Mouse (Mus musculus) liver, embryonic 11.5 days (tissue): ENCODE data around the gene Fgf2. TPM values are rescaled to one million over a fixed set of nuclear protein-coding genes. Genes with fewer than 3 reads are reported as not detected.

Experiments used
- ATAC-seq: fragments of 200-750 bp; cut with Nextera tagmentation; replicated peaks from 2 replicates; pipeline ENCODE4 v1.8.0; 2017; ENCODE audit warnings: moderate number of reproducible peaks, mild to moderate bottlenecking, moderate TSS enrichment, moderate library complexity; ENCODE audit not compliant: low FRiP score
- DNase-seq: peaks from one replicate; pipeline ENCODE4 v3.0.0-alpha.2; 2017; ENCODE audit warnings: low spot score
- H3K27ac ChIP-seq: fragments of 300-500 bp; sonication (generic); 2 replicates; pipeline ENCODE4 v1.5.1; 2014; ENCODE audit warnings: mild to moderate bottlenecking, low read depth, low read length, control low read depth
- H3K27me3 ChIP-seq: fragments of 300-500 bp; sonication (generic); replicated peaks from 2 replicates; pipeline ENCODE4 v1.6.1; 2014; ENCODE audit warnings: low read length, mixed read lengths; ENCODE audit not compliant: control insufficient read depth, insufficient read depth
- H3K36me3 ChIP-seq: fragments of 300-500 bp; sonication (generic); 2 replicates; pipeline ENCODE4 v1.6.1; 2014; ENCODE audit warnings: mild to moderate bottlenecking, low read length, moderate library complexity, mixed read lengths; ENCODE audit not compliant: control insufficient read depth, insufficient read depth
- H3K4me1 ChIP-seq: fragments of 300-500 bp; sonication (generic); replicated peaks from 2 replicates; pipeline ENCODE4 v1.6.1; 2014; ENCODE audit warnings: low read length, mixed read lengths; ENCODE audit not compliant: control insufficient read depth, insufficient read depth
- H3K4me2 ChIP-seq: fragments of 300-500 bp; sonication (generic); 2 replicates; pipeline ENCODE4 v1.6.1; 2014; ENCODE audit warnings: mild to moderate bottlenecking, control low read depth, moderate library complexity
- H3K4me3 ChIP-seq: fragments of 300-500 bp; sonication (generic); 2 replicates; pipeline ENCODE4 v1.5.1; 2014; ENCODE audit warnings: low read depth, low read length, control low read depth
- H3K9ac ChIP-seq: fragments of 300-500 bp; sonication (generic); 2 replicates; pipeline ENCODE4 v1.6.1; 2014; ENCODE audit warnings: low read depth, low read length, control low read depth
- H3K9me3 ChIP-seq: fragments of 300-500 bp; sonication (generic); 2 replicates; pipeline ENCODE4 v1.6.1; 2016; ENCODE audit warnings: low read length, inconsistent platforms, mixed read lengths; ENCODE audit not compliant: control insufficient read depth
- WGBS: fragments of 180-500 bp; shearing (Covaris S2); extraction: QIAGEN DNeasy Blood & Tissue Kit; methylation state at CpG from one replicate; pipeline ENCODE4 v1.1.7; 2014; 5-methylcytosine and 5-hydroxymethylcytosine counted together
- polyA plus RNA-seq: library from polyadenylated mRNA; unstranded; fragments of >200 nt; fragmentation: Nextera tagmentation; extraction: Ambion mirVana; gene quantifications from 2 replicates; pipeline ENCODE4 v1.2.1, GENCODE M21; 2014

Fgf2 gene
- polyA plus RNA-seq, 1 experiment from 2014 or later, result 0.26 TPM

DNA sequence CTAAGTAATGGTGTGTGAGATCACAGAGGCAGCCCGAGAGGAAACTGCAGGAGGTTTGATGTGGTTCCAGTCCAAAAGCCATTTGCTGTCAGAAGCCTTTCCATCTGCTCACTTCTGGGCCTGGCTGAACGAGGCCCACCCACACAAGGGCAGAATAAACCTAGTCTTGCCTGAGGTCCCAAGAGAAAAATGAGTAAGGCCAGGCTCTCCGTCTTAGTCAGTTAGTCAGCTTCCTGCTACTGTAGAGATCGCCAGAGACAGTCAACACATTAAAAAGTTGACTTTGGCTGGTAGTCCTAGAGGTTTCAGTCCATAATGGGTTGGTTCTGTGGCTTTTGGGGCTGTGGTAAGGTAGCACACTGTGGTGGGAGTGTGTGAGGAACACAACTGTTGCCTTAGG lies 22.3 kb downstream of the Fgf2 start:
- Histone ChIP-seq H3K27me3 (no peaks in the 10 kb centered on the region), H3K4me3 (no peak overlapping the region), H3K9ac (no peak overlapping the region), H3K36me3 (no peaks in the 10 kb centered on the region), H3K27ac (no peak overlapping the region), H3K9me3 (no peaks in the 10 kb centered on the region), H3K4me2 (no peak overlapping the region), H3K4me1 (no peaks in the 10 kb centered on the region)
- WGBS, result 69% methylated on average over 4 of the region's 4 CpGs
- DNase-seq (no peak), ATAC-seq (no peak)

DNA sequence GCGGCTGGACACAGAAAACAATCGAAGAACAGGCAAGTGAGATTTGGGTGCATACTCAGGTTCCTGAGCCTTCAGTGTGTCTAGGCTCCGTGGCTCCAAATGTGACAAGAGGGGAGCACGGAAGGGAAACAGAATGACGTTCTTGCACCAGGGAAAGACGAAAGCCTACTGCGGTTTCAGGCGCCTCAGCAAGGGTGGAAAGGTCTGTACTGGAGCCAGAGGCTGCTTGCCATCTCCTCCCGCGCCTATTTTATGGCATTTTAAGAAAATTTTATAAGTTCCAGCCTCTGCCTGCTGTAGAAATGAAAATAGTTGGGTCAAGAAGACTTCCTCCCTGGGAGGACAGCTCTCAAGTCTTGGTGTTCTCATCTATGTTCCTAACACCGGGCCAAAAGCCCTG lies 25.6 kb downstream of the Fgf2 start:
- DNase-seq, result no peak
- no peak for ATAC-seq
- H3K27ac ChIP-seq, result no peak overlapping the region
- no peaks in the 10 kb centered on the region for H3K36me3 ChIP-seq
- WGBS, result 87% methylated on average over 11 of the region's 11 CpGs
- H3K4me1 ChIP-seq, result no peaks in the 10 kb centered on the region
- no peak overlapping the region for H3K4me3 ChIP-seq
- H3K9ac ChIP-seq, result no peak overlapping the region
- H3K27me3 ChIP-seq, result no peaks in the 10 kb centered on the region
- no peak overlapping the region for H3K4me2 ChIP-seq
- no peaks in the 10 kb centered on the region for H3K9me3 ChIP-seq

DNA sequence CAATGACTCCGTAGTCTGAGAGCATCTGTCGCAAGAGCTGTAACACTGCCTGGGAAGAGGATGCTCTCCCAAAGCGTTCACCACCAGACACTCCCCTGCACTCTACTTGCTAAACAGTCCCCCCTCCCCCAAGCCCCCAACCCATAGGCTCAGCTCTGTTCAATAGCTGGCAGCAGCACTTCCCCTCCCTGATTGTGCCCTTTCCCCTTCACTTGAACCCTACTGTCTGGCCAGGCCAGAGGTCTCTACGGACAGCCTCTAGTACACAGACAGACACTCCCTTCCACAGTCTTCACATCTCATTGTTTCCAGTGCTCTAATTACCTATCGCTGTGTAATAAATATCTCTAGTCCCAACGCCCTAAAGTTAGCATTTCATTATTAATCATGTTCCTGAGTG lies 29.8 kb downstream of the Fgf2 start:
- H3K9me3 ChIP-seq, result no peaks in the 10 kb centered on the region
- H3K27ac ChIP-seq, result no peak overlapping the region
- WGBS, result 78% methylated on average over 6 of the region's 6 CpGs
- DNase-seq (no peak), ATAC-seq (no peak)
- no peak overlapping the region for H3K4me2 ChIP-seq
- no peaks in the 10 kb centered on the region for H3K27me3 ChIP-seq
- no peak overlapping the region for H3K4me3 ChIP-seq
- H3K4me1 ChIP-seq, result no peaks in the 10 kb centered on the region
- H3K9ac ChIP-seq, result no peak overlapping the region
- H3K36me3 ChIP-seq, result no peaks in the 10 kb centered on the region

DNA sequence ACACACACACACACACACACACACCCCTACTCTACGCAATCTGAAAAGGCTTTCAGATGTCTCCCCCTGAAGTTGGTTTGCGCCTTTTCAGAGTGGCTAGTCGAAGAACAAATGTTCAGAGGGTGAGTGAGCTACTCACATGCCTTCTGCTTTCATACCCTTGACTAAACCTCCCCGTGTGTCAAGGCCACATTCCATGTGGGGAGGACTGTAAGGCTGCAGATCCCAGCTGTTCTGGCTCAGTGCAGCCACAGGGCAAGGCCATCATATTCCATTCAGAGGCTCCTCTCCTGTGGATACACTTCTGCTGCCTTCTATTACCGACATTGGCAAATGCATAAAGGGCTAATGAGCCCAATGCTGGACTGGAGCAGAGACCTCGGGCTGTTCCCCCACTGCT lies 30.3 kb downstream of the Fgf2 start:
- Histone ChIP-seq H3K4me1 (no peaks in the 10 kb centered on the region), H3K27ac (no peak overlapping the region), H3K9ac (no peak overlapping the region), H3K9me3 (no peaks in the 10 kb centered on the region), H3K27me3 (no peaks in the 10 kb centered on the region), H3K4me2 (no peak overlapping the region), H3K4me3 (no peak overlapping the region), H3K36me3 (no peaks in the 10 kb centered on the region)
- 80% methylated on average over 6 of the region's 6 CpGs for WGBS
- ATAC-seq (no peak), DNase-seq (no peak)

DNA sequence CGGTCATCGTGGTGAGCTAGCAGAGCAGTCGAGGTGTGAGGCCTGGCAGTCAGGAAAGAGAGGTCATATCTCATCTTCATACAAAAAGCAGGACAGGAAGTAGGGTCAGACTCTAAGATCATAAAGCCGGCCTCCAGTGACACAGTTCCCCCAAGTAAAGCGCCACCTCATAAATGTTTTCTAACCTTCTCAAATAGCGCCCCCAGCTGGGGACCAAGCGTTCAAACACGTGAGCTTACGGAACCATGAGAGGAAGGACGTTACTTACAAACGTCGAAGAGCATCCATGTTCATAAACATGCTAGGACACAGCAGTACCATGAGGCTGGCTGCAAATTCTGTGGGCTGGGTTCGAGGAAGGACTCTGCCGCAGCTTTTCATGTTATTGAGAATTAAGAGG lies 31.1 kb downstream of the Fgf2 start:
- no peak for ATAC-seq
- 75% methylated on average over 14 of the region's 14 CpGs for WGBS

DNA sequence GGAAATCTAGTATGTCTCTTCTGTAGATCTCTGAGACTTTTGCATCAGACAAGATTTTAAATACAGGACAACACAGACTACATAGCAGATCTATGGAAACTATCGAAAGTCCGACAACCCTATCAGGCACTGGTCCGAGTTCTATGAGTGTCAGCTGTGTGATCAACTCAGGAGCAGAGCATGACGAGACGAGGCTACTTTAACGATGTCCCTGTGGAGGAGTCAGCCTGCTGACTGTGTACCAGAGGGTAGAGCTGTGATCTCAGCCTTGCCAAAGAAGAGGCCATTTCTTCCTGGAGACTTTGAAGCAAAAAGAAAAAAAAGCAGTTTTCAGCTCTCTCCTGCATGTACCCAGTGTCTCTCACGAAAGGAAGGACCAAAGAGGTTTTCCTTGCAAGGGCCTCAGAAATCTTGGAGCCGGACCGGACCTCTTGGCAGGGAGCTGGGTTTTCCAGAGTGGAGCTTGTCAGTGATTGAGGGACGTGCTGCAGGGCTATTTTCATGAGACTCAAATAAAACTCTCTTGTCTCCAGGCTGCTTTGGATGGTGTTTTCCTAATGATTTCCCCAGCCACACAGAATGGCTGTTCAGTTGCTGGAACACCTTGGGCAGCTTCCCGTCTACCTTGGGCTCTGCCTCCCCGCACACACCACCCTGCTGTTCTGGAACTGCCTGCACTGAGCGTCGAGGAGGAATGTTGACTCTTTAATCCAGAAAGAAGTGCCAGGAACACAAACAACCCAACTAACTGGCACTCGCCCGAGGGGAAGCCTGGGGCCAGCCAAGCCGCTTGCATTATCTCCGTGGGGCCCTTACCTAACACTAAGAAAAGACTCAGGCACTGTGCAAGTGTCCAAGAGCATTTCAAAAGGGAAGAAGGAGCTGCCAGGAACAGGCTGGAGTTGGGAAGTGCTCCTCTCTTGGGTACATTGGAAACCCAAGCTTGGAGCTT lies 32.1 kb downstream of the Fgf2 start:
- Histone ChIP-seq H3K9ac (no peak overlapping the region), H3K4me2 (no peak overlapping the region), H3K4me1 (no peaks in the 10 kb centered on the region), H3K36me3 (no peaks in the 10 kb centered on the region), H3K27ac (no peak overlapping the region), H3K27me3 (no peaks in the 10 kb centered on the region), H3K4me3 (no peak overlapping the region), H3K9me3 (no peaks in the 10 kb centered on the region)
- 73% methylated on average over 18 of the region's 18 CpGs for WGBS
- DNase-seq (no peak), ATAC-seq (no peak)

More for the DNA sequence above, 31.1 kb downstream of the Fgf2 start:
- H3K36me3 ChIP-seq, result no peaks in the 10 kb centered on the region
- H3K9ac ChIP-seq, result no peak overlapping the region
- DNase-seq, result no peak
- H3K4me1 ChIP-seq, result no peaks in the 10 kb centered on the region
- H3K27me3 ChIP-seq, result no peaks in the 10 kb centered on the region
- no peak overlapping the region for H3K4me3 ChIP-seq
- no peaks in the 10 kb centered on the region for H3K9me3 ChIP-seq
- H3K4me2 ChIP-seq, result no peak overlapping the region
- H3K27ac ChIP-seq, result no peak overlapping the region

DNA sequence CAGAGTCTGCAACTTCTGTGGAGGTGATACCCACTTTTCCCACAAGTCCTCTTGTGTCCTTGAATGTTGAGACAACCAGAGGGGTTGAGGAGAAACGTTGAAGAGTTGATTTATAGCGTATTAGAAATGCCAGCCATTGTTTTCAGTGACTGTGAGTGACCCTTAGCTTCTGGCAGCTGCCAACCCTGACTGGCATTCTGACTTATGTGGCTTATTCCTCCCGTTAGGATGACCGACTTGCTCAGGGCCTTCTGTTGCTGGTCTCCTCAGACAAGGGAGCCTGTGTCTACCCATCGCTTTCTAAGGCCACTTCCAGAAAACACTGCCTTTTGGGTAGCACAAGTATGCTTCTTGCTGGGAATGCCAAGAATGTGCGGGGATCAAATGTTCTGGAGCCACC lies 33.3 kb downstream of the Fgf2 start:
- no peak overlapping the region for H3K27ac ChIP-seq
- H3K4me1 ChIP-seq, result no peaks in the 10 kb centered on the region
- ATAC-seq (no peak), DNase-seq (no peak)
- no peak overlapping the region for H3K4me2 ChIP-seq
- H3K9ac ChIP-seq, result no peak overlapping the region
- WGBS, result 70% methylated on average over 6 of the region's 6 CpGs
- no peaks in the 10 kb centered on the region for H3K27me3 ChIP-seq
- H3K36me3 ChIP-seq, result no peaks in the 10 kb centered on the region
- H3K4me3 ChIP-seq, result no peak overlapping the region
- H3K9me3 ChIP-seq, result no peaks in the 10 kb centered on the region

DNA sequence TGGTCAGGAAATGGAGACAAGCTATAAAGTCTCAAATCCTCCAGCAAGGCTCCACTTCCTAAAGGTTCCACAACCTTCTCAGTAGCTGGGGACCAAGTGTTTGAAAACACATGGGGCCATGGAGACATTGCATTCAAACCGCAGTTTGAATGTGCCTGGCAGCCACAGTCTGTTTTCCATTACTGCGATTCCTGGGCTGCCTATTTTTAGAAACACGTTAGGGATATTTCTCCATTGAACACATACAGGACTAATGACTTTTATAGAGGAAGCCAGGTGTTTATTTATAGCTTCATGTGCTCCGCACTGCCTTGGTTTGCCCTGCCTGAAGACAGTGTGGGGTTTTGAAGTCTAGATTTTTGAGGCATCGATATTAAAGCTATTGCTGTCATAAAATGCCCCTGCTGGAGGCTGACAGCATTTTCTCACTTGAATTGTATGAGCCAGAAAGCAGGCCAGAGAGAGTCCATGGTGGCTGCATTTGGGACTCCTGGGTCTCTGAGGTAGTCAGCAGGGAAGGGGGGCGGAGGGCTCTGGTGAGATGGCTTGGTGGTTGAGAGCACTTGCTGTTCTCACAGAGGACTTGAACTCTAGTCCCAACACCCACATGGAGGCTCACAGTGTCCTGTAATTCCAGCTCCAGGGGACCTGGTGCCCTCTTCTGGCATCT lies 35.1 kb downstream of the Fgf2 start:
- 82% methylated on average over 6 of the region's 6 CpGs for WGBS
- no peak for ATAC-seq
- Histone ChIP-seq H3K9me3 (no peaks in the 10 kb centered on the region), H3K27me3 (no peaks in the 10 kb centered on the region), H3K27ac (no peak overlapping the region), H3K36me3 (no peaks in the 10 kb centered on the region), H3K9ac (no peak overlapping the region), H3K4me2 (no peak overlapping the region), H3K4me3 (no peak overlapping the region), H3K4me1 (no peaks in the 10 kb centered on the region)
- no peak for DNase-seq

DNA sequence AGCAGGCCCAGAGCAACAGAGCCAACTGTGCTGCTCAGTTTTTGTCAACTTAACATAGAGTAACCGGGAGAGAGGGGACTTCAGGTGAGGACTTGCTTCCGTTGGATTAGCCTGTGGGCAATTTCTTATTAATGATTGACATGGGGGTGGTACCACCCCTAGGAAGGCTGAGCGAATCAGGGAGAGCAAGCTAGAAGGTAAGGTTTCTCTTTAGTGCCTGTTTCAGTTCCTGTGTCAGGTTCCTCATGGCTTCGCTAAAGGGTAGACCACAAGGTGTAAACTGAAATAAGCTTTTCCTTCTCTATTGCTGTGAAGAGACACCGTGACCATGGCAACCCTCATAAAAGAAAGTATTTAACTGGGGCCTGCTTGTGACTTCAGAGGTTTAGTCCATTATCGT lies 39.2 kb downstream of the Fgf2 start:
- no peak for DNase-seq
- 0 out of 2 replicates have a peak, but pooled peaks cover 4% of the 10 kb centered on the region for H3K9me3 ChIP-seq
- no peaks in the 10 kb centered on the region for H3K4me1 ChIP-seq
- no peaks in the 10 kb centered on the region for H3K27me3 ChIP-seq
- no peak overlapping the region for H3K27ac ChIP-seq
- H3K9ac ChIP-seq, result no peak overlapping the region
- no peak overlapping the region for H3K4me2 ChIP-seq
- no peaks in the 10 kb centered on the region for H3K36me3 ChIP-seq
- no peak overlapping the region for H3K4me3 ChIP-seq
- ATAC-seq, result no peak
- WGBS, result 80% methylated on average over 6 of the region's 6 CpGs
